Mouse (Mus musculus): ENCODE data around the gene Gm17545. TPM values are rescaled to one million over a fixed set of nuclear protein-coding genes. Genes with fewer than 3 reads are reported as not detected.
"Not testable (repeated sequence)": the region's sequence is repeated elsewhere in the genome, so short reads cannot be mapped to it uniquely, and the experiment has no call there.

Gene Gm17545
- not detected for total RNA-seq (2021)

GRCm38 (mm10) chr9:22453990-22454389 is at the start of gene Gm17545:
Gm17545 (plus strand) TSS chr9:22454290.
- DNase-seq; intact Hi-C loops (cut with DNase I): not testable (repeated sequence)

DNA sequence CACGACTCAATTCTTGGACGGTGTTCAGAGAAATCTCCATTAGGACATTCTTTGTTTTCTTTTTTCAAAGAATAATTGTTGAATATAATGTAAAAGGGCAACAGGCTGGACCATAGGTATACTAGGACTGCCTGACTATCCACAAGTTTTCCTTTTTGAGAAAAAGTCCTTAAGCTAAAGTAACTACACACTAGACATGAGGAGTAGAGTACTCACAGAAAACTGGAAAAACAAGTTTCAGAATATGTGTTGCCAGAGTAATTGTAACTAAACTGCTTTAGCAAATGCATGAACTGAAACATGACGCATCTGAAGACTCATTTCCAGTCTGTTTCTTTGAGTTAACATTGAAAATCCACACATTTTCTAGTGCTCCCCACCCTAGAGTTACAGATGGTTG is 48.7 kb upstream of the Gm17545 start:
- intact Hi-C loops (cut with DNase I), result no loop called here
- DNase-seq, result no peak

- intact Hi-C loops (cut with DNase I), result loop anchor here (2.0 kb wide), 3 partner anchors 19 to 251 kb away; partner anchors contain the start of genes Anln and Pigyl
- DNase-seq, result not testable (repeated sequence)
Observed at GRCm38 (mm10) chr9:22407633-22408032, 46.5 kb upstream of the Gm17545 start.

DNA sequence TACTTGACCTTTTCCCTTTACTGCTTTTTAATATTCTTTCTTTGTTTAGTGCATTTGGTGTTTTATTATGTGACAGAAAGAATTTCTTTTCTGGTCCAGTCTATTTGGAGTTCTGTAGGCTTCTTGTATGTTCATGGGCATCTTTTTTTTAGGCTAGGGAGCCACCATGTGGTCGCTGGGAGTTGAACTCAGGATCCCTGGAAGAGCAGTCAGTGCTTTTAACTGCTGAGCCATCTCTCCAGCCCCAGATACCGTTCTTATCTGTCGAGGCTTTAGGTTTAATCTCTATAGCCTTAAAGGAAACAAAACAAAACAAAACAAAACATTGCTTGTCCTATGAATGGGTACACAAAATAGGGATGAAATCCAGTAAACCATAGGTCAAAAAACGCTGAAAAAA is 45.7 kb upstream of the Gm17545 start:
- DNase-seq, result not testable (repeated sequence)
- intact Hi-C loops (cut with DNase I), result loop anchor here (2.0 kb wide), 3 partner anchors 20 to 252 kb away; partner anchors contain the start of genes Anln and Pigyl

DNA sequence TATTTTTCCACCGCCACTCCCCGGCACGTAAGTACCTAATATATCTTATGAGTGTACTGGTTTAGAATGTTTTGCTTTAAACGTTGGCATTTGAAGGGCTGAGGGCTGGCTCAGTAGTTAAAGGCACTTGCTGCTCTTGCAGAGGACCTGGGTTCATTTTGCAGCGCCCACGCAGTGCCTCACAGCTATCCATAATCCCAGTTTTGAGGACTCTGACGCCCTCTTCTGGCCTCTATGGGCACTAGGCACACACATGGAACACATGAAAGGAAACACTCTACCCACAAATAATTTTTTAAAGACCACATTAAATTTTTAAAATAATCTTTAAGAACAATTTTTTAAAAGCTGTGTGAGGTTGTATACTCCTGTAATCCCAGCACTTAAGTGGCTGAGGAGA is 44.6 kb upstream of the Gm17545 start:
- no peak for DNase-seq
- intact Hi-C loops (cut with DNase I), result loop anchor here (2.0 kb wide), 3 partner anchors 21 to 253 kb away; partner anchors contain the start of genes Anln and Pigyl

DNA sequence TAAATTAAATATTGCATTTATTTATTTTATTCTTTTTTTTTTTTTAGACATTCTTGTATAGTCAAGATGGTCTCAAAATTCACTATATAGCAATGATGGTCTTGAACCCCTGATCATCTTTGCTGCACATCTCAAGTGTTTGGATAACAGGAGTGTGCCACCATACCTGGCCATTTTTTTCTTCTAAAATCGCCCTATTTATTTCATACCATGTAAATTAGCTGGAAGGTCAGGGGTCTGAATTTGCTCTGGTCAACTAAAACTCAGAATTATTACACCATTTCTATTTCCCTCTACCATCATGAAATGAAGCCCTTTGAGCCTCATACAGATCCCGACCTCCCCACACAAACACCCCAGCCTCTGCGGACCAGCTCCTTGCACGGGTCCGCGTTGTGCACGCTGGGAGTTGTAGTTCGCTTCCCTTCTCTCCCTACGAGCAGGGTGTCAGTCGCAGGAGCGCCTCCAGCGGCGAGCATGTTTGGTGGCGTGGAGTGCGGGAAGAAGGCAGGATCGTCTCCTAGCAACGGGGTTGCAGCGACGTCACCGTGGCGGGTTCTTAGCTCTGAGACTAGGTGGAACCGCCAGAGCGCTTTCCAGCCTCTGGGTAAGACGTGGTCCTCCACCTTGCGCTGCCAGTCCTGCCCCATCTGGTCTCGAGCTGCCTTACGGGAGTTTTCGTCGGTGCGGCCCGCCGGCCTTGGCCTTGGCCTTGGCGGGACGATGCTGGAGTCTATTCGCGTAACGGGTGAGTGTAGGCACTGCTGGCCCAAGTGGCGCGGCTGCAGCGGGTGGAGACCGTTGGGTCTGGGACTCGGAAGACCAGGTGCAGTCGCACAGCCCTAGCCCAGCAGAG is 42.9 kb upstream of the Gm17545 start, which contains the start of gene 9530077C05Rik:
9530077C05Rik (plus strand) TSS at position 512 of the 856 bp plus-strand sequence.
- DNase-seq, result peak; percentile 94 to 95
- intact Hi-C loops (cut with DNase I), result loop anchor here (2.0 kb wide), 2 partner anchors 64 to 186 kb away; partner anchors contain the start of genes Bbs9 and Zfp809

- no peak for DNase-seq
- intact Hi-C loops (cut with DNase I), result no loop called here
Observed at GRCm38 (mm10) chr9:22416187-22416586, 37.9 kb upstream of the Gm17545 start.

GRCm38 (mm10) chr9:22417547-22417946 is 36.5 kb upstream of the Gm17545 start:
- no peak for DNase-seq
- intact Hi-C loops (cut with DNase I), result no loop called here

- DNase-seq, result no peak
- intact Hi-C loops (cut with DNase I), result no loop called here
Observed at GRCm38 (mm10) chr9:22419877-22420276, 34.2 kb upstream of the Gm17545 start.

GRCm38 (mm10) chr9:22420491-22420890 is 33.6 kb upstream of the Gm17545 start:
- intact Hi-C loops (cut with DNase I), result no loop called here
- no peak for DNase-seq

DNA sequence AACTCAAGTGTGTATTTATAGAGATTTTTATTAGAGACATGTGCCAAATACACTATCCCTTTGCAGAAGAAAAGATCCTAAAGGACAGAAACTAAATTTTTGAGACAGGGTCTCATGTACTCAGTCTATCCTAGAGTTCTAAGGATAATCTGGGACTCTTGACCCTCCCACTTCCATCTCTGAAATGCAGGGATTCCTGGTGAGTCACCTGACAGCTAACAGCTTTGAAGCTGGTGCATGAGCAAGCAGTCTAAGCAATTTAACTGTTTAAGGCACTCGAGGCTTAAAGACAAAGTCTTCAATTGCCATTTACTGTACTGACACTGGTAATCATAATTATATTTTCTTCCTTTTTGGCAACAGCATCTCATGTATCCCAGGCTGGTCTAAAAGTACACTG is 31.5 kb upstream of the Gm17545 start:
- no peak for DNase-seq
- intact Hi-C loops (cut with DNase I), result no loop called here

- intact Hi-C loops (cut with DNase I), result no loop called here
Observed at GRCm38 (mm10) chr9:22423507-22423906, 30.6 kb upstream of the Gm17545 start.

DNA sequence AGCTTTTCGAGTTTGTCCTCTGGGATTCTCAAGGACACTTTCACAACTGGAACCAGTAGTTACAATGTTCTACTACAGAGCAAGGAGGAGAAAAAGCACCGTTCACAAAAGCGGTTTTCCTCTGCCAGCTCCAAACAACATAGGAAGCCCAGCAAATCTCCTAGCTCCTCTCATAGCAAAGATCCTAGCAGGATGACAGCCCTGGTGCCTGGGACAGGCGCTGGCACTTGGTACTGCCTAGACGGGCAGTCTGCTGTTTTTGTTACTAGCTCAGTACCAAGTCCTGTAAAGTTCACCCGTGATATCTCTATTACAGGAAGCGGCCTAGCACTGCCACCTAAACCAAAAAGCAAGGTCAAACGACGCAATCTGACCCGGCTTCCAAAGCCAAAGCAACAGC is 29.9 kb upstream of the Gm17545 start:
- intact Hi-C loops (cut with DNase I), result no loop called here
- no peak for DNase-seq

More at GRCm38 (mm10) chr9:22423507-22423906, 30.6 kb upstream of the Gm17545 start:
- DNase-seq, result no peak

- intact Hi-C loops (cut with DNase I), result no loop called here
- DNase-seq, result no peak
Observed at GRCm38 (mm10) chr9:22424719-22425118, 29.4 kb upstream of the Gm17545 start.

DNA sequence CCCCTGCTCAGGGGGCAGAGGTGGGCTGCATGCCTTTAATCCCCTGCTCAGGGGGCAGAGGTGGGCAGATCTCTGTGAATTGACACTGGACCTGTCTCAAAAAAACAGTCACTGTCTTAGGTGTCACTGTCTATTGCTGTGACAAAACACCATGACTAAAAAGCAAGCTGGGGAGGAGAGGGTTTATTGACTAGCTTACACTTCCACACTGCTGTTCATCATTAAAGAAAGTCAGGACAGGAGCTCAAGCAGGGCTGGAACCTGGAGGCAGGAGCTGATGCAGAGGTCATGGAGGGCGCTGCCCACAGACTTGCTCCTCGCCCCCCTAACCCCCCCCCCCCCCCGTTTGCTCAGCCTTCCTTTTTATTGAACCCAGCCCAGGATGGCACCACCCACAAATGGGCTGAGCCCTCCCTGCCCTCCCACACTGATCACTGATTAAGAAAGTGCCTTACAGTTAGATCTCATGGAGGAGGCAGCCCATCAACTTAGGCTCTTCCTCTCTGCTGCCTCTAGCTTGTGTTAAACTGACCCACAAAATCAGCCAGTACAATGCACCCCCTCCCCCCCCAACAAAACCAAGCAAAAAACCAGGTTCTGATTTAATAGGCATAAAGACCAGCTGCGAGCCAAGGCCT is 25.9 kb upstream of the Gm17545 start:
- DNase-seq, result no peak
- intact Hi-C loops (cut with DNase I), result no loop called here

- DNase-seq, result no peak
- intact Hi-C loops (cut with DNase I), result no loop called here
Observed at GRCm38 (mm10) chr9:22428666-22429410, 25.3 kb upstream of the Gm17545 start.

GRCm38 (mm10) chr9:22429533-22430241 is 24.4 kb upstream of the Gm17545 start:
- intact Hi-C loops (cut with DNase I), result no loop called here
- no peak for DNase-seq

- DNase-seq, result no peak
- intact Hi-C loops (cut with DNase I), result no loop called here
Observed at GRCm38 (mm10) chr9:22430315-22430840, 23.7 kb upstream of the Gm17545 start.

DNA sequence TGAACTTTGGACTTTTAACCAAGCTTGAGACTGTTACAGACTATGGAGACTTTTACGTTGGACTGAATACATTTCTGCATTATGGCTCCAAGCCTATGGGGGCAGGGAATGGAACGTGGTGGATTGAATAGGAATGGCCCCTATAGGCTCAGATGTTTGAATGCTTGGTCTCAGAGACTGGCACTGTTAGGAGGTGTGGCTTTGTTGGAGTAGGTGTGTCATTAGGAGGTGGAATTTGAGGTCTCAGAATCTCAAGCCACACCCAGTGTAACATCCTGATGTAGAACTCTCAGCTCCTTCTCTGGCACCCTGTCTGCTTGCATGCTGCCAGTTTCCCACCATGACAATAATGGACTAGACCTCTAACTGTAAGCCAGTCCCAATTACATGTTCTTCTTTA is 20.9 kb upstream of the Gm17545 start:
- DNase-seq, result no peak

DNA sequence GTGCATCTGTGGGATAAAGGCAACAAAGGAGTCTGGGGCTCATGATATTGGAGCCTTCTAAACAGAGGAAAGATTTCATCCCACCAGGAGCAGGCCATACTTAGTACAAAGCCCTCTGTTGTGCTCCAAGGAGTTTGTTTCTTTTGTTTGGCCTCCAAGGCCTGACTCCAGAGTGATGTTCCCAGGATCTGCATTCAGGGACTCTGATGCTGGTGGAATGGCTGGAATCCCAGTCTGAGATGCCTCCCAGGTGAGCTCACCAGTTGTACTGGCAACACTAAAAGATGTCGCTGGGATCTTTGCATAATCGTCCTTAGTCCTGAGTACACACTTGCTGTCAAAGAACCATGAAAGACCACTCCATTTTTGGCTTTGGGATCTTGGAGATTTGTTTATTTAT is 20.0 kb upstream of the Gm17545 start:
- DNase-seq, result no peak

More for the DNA sequence above, 20.9 kb upstream of the Gm17545 start:
- intact Hi-C loops (cut with DNase I), result no loop called here

More for the DNA sequence above, 20.0 kb upstream of the Gm17545 start:
- intact Hi-C loops (cut with DNase I), result no loop called here
